Mouse (Mus musculus) ES-E14 (cell line): Measurements from ENCODE around the gene Fam69a. TPM values are rescaled to one million over a fixed set of nuclear protein-coding genes. Genes with fewer than 3 reads are reported as not detected.

Experiments used
- DNase-seq: peaks from one replicate; pipeline ENCODE4 v3.0.0-alpha.2; 2013; ENCODE audit warnings: low read depth, low spot score
- H3K27ac ChIP-seq: 2 replicates; pipeline ENCODE4 v1.5.1; 2012; ENCODE audit warnings: low read depth, mild to moderate bottlenecking, low read length, moderate library complexity, mixed read lengths; ENCODE audit not compliant: poor library complexity, insufficient read depth, severe bottlenecking
- H3K36me3 ChIP-seq: 2 replicates; pipeline ENCODE4 v1.6.1; 2012; ENCODE audit warnings: mild to moderate bottlenecking, low read length, moderate library complexity, mixed read lengths; ENCODE audit not compliant: control insufficient read depth, poor library complexity, insufficient read depth, severe bottlenecking
- H3K4me1 ChIP-seq, 2 experiments: fragments of 150-350 bp in 1 of 2; sonication (generic) in 1 of 2; 2 replicates each; pipeline ENCODE4 v1.6.1; 2012; ENCODE audit warnings: low read length in 2 of 2, mild to moderate bottlenecking in 1 of 2, mixed read lengths in 1 of 2; ENCODE audit not compliant: control insufficient read depth in 2 of 2, insufficient read depth in 2 of 2, poor library complexity in 1 of 2
- H3K4me3 ChIP-seq, 2 experiments: fragments of 150-350 bp in 1 of 2; sonication (generic) in 1 of 2; 2 replicates each; pipeline ENCODE4 v1.5.1; 2012; ENCODE audit warnings: low read length in 2 of 2, low read depth in 1 of 2, mild to moderate bottlenecking in 1 of 2, mixed read lengths in 1 of 2; ENCODE audit not compliant: insufficient read depth in 1 of 2, poor library complexity in 1 of 2, severe bottlenecking in 1 of 2
- H3K9ac ChIP-seq: 2 replicates; pipeline ENCODE4 v1.6.1; 2012; ENCODE audit warnings: low read depth, mild to moderate bottlenecking, low read length, mixed read lengths; ENCODE audit not compliant: poor library complexity, insufficient read depth, severe bottlenecking
- H3K9me3 ChIP-seq: fragments of 150-350 bp; sonication (generic); 2 replicates; pipeline ENCODE4 v1.6.1; 2012; ENCODE audit warnings: low read depth, mild to moderate bottlenecking, low read length; ENCODE audit not compliant: control insufficient read depth, insufficient read depth
- CHD2 ChIP-seq: IDR thresholded peaks from 2 replicates; pipeline ENCODE4 v1.6.1; 2014; ENCODE audit warnings: mild to moderate bottlenecking, low read depth, low read length, inconsistent platforms
- HCFC1 ChIP-seq: IDR thresholded peaks from 2 replicates; pipeline ENCODE4 v1.6.1; 2012; ENCODE audit warnings: low read length, inconsistent platforms, borderline replicate concordance; ENCODE audit not compliant: insufficient read depth
- MAFK ChIP-seq: IDR thresholded peaks from 2 replicates; pipeline ENCODE4 v1.6.1; 2014; ENCODE audit warnings: mild to moderate bottlenecking, low read depth, low read length, inconsistent platforms; ENCODE audit not compliant: insufficient read depth
- ZC3H11A ChIP-seq: IDR thresholded peaks from 2 replicates; pipeline ENCODE4 v1.6.1; 2012; ENCODE audit warnings: low read depth, mild to moderate bottlenecking, inconsistent platforms, low read length, borderline replicate concordance
- ZNF384 ChIP-seq: IDR thresholded peaks from 2 replicates; pipeline ENCODE4 v1.6.1; 2012; ENCODE audit warnings: low read depth, low read length, inconsistent platforms
- in situ Hi-C, 2 experiments: fragments of 600-800 bp; cut with MboI; formaldehyde crosslinking; loops; one replicate each; pipeline ENCODE4 v1.15.1; 2025; ENCODE audit warnings: low sequenced_read_pairs in 2 of 2, inconsistent platforms in 1 of 2; ENCODE audit not compliant: unreplicated experiment in 2 of 2
- total RNA-seq: library from RNA; depleted of rRNA; stranded (reverse); fragments of 300-350 nt; gene quantifications from 2 replicates; pipeline ENCODE4 v1.2.3, GENCODE M21; 2012

Fam69a gene
- total RNA-seq, 1 experiment = 7.5 TPM

DNA sequence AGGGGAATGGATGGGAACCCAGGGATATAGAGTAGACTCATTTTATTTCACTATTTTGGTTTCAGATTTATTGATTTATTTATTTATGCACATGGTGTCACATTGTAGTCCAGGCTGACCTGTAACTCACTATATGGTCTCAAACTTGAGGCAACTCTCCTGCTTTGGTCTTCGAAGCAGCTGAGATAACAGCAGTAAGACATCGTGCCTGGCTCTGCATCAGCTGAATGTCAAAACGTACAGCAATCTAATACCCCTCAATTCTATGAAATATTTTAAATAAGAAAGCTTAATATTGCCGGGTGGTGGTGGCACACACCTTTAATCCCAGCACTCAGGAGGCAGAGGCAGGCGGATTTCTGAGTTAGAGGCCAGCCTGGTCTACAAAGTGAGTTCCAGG, 75.9 kb downstream of the Fam69a start:
- Histone ChIP-seq H3K36me3 (peaks cover 14% of the 10 kb centered on the region), H3K4me3 (no peak overlapping the region), H3K27ac (no peak overlapping the region), H3K4me1 (no peaks in the 10 kb centered on the region), H3K9me3 (no peaks in the 10 kb centered on the region), H3K9ac (no peak overlapping the region)
- TF ChIP-seq ZNF384 (no peak), MAFK (no peak), HCFC1 (no peak), ZC3H11A (no peak), CHD2 (no peak)
- in situ Hi-C loops = loop anchor here in 1 of 2 experiments (10.0 kb wide), 1 partner anchor 114 kb away; no protein-coding TSS in a partner anchor
- no peak for DNase-seq

DNA sequence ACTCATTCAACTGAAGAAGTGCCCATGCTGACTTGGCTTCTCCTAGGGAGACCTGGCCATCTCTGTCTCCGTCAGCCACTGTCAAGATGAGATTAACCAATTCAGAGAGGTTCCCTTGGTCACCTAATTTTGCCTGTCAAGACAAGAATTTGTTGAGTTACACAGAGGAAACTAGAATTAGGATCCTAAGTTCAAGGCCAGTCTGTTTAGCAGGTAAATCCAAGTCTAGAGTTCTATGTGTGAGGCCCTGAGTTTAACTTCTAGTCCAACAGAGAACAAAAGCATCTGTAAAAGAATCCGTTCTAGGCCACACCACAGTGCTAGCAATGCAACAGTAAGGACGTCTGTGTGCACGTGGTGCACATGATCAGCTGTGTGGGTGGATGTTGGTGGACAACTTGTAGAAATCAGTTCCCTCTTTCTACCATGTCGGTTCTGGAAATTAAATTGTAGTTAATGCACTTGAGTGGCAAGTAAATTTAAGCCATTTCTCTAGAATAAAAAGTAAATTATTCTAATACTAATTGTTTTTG, 76.7 kb downstream of the Fam69a start:
- in situ Hi-C loops = loop anchor here in 1 of 2 experiments (10.0 kb wide), 1 partner anchor 115 kb away; no protein-coding TSS in a partner anchor
- H3K27ac ChIP-seq = no peak overlapping the region
- no peaks in the 10 kb centered on the region for H3K9me3 ChIP-seq
- H3K4me1 ChIP-seq = no peaks in the 10 kb centered on the region
- H3K4me3 ChIP-seq = no peak overlapping the region
- TF ChIP-seq ZC3H11A (no peak), ZNF384 (no peak), CHD2 (no peak), MAFK (no peak), HCFC1 (no peak)
- DNase-seq = no peak
- peaks cover 22% of the 10 kb centered on the region for H3K36me3 ChIP-seq
- no peak overlapping the region for H3K9ac ChIP-seq

DNA sequence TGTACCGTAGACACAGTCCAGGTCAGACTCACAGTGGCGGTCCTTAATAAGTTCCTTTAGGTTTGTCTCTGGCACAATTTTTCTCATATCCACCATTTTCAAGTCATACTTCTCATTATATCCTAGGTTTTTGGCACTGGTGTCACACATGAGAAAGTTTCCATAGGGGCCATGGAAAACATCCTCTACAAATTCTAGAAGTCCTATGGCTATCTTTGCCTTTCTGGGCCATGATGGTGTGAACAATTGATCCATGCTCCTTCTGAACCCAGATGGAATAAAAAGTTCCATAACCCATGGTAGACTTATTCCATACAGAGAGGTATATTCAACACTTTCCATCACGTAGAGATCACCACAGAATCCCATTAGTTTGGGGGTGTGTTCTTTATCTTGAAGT, 77.2 kb downstream of the Fam69a start:
- no peak overlapping the region for H3K27ac ChIP-seq
- TF ChIP-seq MAFK (no peak), HCFC1 (no peak), ZNF384 (no peak), ZC3H11A (no peak), CHD2 (no peak)
- in situ Hi-C loops = loop anchor here in 1 of 2 experiments (10.0 kb wide), 1 partner anchor 115 kb away; no protein-coding TSS in a partner anchor
- H3K9ac ChIP-seq = no peak overlapping the region
- no peak overlapping the region for H3K4me3 ChIP-seq
- peaks cover 27% of the 10 kb centered on the region for H3K36me3 ChIP-seq
- H3K4me1 ChIP-seq = no peaks in the 10 kb centered on the region
- no peak for DNase-seq
- H3K9me3 ChIP-seq = no peaks in the 10 kb centered on the region

DNA sequence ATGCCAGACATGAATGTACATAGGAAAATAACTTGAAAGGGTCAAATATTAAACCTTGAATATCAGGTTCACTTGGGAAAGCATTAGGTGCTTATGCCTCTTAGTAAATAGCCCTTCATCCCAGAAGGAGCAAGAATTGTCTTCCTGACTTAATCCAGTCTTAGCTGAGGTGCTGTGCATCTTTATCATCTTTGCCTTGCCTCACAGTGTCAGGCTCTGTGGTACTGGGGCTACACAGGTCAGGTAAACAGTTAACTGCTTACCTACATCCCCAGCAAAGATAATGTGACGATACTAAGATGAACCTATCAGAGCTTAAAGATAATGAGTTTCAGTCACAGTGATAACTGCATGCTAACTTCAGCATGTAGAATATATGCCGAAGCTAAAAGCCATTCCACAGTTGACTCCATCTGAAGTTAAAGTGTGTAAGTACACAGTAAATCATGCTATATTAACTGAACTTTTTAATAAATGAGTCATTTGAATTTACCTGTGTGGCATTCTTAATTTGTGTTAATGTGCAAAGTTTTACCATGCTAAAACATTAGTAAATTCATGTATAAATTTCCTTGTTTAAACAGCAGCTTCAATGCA, 78.3 kb downstream of the Fam69a start:
- Histone ChIP-seq H3K9ac (no peak overlapping the region), H3K4me1 (no peaks in the 10 kb centered on the region), H3K27ac (no peak overlapping the region), H3K9me3 (no peaks in the 10 kb centered on the region), H3K4me3 (no peak overlapping the region), H3K36me3 (peaks cover 34% of the 10 kb centered on the region)
- no peak for DNase-seq
- TF ChIP-seq CHD2 (no peak), MAFK (no peak), HCFC1 (no peak), ZC3H11A (no peak), ZNF384 (no peak)
- in situ Hi-C loops = no loop called here
